Mouse (Mus musculus): ENCODE results near the gene Slc2a6. TPM values are rescaled to one million over a fixed set of nuclear protein-coding genes. Genes with fewer than 3 reads are reported as not detected.

The Slc2a6 gene
- polyA plus RNA-seq, 1 experiment from 2014 or later, result 2.7 TPM

DNA sequence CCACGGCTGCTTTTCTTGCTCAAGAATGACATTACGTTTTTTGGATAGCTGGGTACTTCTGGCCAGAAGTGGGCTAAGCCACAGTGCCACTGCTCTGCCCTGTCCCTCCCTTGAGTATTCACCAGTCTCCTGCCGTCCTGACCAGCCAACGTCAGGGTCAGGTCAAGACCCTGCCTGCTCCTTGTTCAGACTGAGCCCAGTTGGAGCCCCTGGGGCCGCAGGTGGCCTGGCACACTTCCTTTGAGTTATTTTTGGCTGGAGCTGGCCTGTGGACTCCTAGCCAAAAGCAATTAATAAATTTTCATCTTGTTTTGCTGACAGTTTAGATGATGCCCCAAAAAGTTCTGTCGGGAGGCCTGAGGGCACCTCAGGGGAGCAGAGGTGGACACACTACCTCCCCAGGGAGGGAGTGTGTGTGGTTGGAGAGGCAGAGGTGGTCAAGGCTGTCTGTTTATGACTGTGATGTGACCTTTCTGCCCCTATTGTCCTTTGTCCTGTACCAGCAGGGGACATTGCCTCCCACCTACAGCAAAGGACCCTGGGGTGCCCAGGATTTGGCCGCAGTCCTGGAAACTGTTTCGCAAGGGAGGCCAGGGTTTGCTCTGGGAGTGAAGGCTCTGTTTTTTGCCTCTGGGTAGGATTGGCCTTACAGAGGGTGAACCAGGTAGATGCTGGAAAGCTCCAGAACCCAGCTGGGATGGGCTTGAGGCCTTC, 14.5 kb upstream of the Slc2a6 start:
- H3K4me3 ChIP-seq (ENCODE audit: low read depth, low read length), result no peak overlapping the region
- no peaks in the 10 kb centered on the region for H3K36me3 ChIP-seq (ENCODE audit: control insufficient read depth, insufficient read depth, low read length)
- DNase-seq (ENCODE audit: low spot score) (no peak), ATAC-seq (ENCODE audit: low FRiP score, low TSS enrichment) (no peak)
- no peak for TF ChIP-seq CTCF (IDR thresholded peaks at IDR 0.05; ENCODE audit: low read depth)
- no peak for TF ChIP-seq EP300 (optimal IDR thresholded peaks at IDR 0.05)
- WGBS, result 67% methylated on average over 8 of the region's 8 CpGs
- no peak overlapping the region for H3K4me2 ChIP-seq (replicated peaks; ENCODE audit: low read depth)
- no peak overlapping the region for H3K9ac ChIP-seq (ENCODE audit: low read length)
- H3K9me3 ChIP-seq (ENCODE audit: control insufficient read depth, low read length), result no peaks in the 10 kb centered on the region
- H3K4me1 ChIP-seq (replicated peaks; ENCODE audit: control insufficient read depth, insufficient read depth), result no peaks in the 10 kb centered on the region
- H3K27me3 ChIP-seq (ENCODE audit: control insufficient read depth, insufficient read depth, low read length), result no peaks in the 10 kb centered on the region
- no peak overlapping the region for H3K27ac ChIP-seq (replicated peaks)

DNA sequence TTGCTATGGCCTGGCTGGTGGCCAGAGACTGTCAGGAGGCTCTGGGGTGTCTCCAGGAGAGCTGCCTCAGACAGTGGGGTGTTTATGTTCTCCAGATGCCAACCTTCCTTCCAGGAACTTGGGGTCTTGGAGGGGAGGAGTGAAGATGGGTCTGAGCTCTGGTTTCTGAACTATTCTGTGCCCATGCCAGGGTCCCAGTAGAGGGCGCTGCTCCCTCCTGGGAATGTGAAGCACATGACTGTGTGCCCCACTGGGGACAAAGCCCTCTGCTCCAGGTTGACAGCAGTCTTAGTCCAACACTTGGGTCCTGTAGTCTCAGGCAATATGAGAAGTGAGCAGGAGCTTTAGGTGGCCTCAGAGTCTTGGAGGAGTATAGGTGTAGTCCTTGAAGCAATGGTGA, 11.5 kb upstream of the Slc2a6 start:
- DNase-seq (ENCODE audit: low spot score), result no peak
- Histone ChIP-seq H3K4me2 (replicated peaks; ENCODE audit: low read depth) (no peak overlapping the region), H3K4me1 (replicated peaks; ENCODE audit: control insufficient read depth, insufficient read depth) (no peaks in the 10 kb centered on the region), H3K27ac (replicated peaks) (no peak overlapping the region), H3K4me3 (ENCODE audit: low read depth, low read length) (no peak overlapping the region), H3K9me3 (ENCODE audit: control insufficient read depth, low read length) (no peaks in the 10 kb centered on the region), H3K9ac (ENCODE audit: low read length) (no peak overlapping the region), H3K36me3 (ENCODE audit: control insufficient read depth, insufficient read depth, low read length) (no peaks in the 10 kb centered on the region), H3K27me3 (ENCODE audit: control insufficient read depth, insufficient read depth, low read length) (no peaks in the 10 kb centered on the region)
- TF ChIP-seq EP300 (optimal IDR thresholded peaks at IDR 0.05) (no peak), CTCF (IDR thresholded peaks at IDR 0.05; ENCODE audit: low read depth) (peak; percentile 64)
- 0 out of 2 replicates have a peak, but pooled peaks have one; percentile 22 for ATAC-seq (ENCODE audit: low FRiP score, low TSS enrichment)
- 0% methylated on average over 1 of the region's 1 CpGs for WGBS

DNA sequence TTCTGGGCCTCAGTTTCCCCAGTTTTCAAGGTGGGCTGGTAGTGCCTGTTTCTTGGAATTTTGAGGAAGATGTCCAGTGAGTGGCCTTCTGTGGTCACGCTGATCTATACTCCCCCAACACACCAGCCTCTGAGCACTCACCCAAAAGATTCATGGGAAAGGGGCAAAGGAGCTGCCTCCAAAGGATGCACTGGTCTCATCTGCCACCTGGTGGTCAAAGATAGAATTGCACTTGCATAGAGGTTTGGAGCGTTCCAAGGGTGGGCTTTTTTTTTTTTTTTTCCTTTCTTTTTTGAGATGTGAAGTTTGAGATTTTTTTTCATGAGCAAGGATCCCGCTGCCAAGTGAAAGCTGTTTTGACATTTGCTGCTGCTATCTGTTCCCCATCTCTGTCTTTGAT, 10.8 kb upstream of the Slc2a6 start:
- TF ChIP-seq CTCF (IDR thresholded peaks at IDR 0.05; ENCODE audit: low read depth), result peak; percentile 97
- no peak for TF ChIP-seq EP300 (optimal IDR thresholded peaks at IDR 0.05)
- Histone ChIP-seq H3K4me2 (replicated peaks; ENCODE audit: low read depth) (no peak overlapping the region), H3K27me3 (ENCODE audit: control insufficient read depth, insufficient read depth, low read length) (no peaks in the 10 kb centered on the region), H3K4me3 (ENCODE audit: low read depth, low read length) (no peak overlapping the region), H3K9me3 (ENCODE audit: control insufficient read depth, low read length) (no peaks in the 10 kb centered on the region), H3K9ac (ENCODE audit: low read length) (no peak overlapping the region), H3K36me3 (ENCODE audit: control insufficient read depth, insufficient read depth, low read length) (no peaks in the 10 kb centered on the region), H3K27ac (replicated peaks) (no peak overlapping the region), H3K4me1 (replicated peaks; ENCODE audit: control insufficient read depth, insufficient read depth) (no peaks in the 10 kb centered on the region)
- ATAC-seq (ENCODE audit: low FRiP score, low TSS enrichment) (no peak), DNase-seq (ENCODE audit: low spot score) (peak; percentile 59)
- WGBS, result 0% methylated on average over 3 of the region's 3 CpGs

DNA sequence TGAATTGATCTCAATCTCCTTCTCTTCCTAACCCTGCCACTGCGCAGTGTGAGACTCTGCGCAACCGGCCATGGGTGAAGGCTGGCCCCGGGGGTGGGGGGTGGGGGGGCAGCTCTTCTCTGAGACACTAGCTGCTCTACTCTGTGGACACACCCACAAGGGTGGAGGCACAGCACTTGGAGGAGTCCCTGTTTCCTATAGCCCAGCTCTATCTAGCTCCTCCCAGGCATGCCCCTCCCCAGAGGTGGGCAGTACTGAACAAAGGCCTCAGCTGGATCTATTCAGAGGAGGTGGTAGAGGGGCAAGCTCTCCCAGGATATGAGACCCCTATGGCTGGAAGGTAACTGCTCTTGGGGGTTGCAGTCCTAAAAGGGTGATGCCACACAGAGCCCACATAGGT, 9.2 kb upstream of the Slc2a6 start:
- no peak for TF ChIP-seq EP300 (optimal IDR thresholded peaks at IDR 0.05)
- TF ChIP-seq CTCF (IDR thresholded peaks at IDR 0.05; ENCODE audit: low read depth), result no peak
- no peak overlapping the region for H3K9ac ChIP-seq (ENCODE audit: low read length)

DNA sequence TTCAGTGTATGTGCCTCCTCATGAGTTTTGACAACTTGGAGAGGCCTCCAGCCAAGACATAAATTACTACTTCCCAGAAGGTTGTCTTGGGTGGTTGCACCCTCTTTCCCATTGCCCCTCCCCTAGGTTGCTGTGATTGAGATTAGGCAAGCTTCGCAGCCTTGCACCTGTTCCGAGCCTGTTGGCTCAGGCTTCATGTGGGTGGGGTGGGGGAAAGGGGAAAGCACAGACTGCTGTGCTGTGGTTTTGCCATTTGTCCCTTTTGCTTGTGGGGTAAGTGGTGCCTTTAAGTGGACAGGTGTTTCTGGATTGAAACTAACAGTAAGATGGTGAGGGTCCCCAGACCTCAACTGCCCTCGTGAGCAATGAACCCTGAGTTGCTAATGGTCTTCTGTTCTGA, 8.2 kb upstream of the Slc2a6 start:
- Histone ChIP-seq H3K27ac (replicated peaks) (no peak overlapping the region), H3K4me2 (replicated peaks; ENCODE audit: low read depth) (no peak overlapping the region), H3K9ac (ENCODE audit: low read length) (no peak overlapping the region), H3K36me3 (ENCODE audit: control insufficient read depth, insufficient read depth, low read length) (no peaks in the 10 kb centered on the region), H3K4me3 (ENCODE audit: low read depth, low read length) (no peak overlapping the region), H3K27me3 (ENCODE audit: control insufficient read depth, insufficient read depth, low read length) (no peaks in the 10 kb centered on the region), H3K9me3 (ENCODE audit: control insufficient read depth, low read length) (no peaks in the 10 kb centered on the region), H3K4me1 (replicated peaks; ENCODE audit: control insufficient read depth, insufficient read depth) (no peaks in the 10 kb centered on the region)
- DNase-seq (ENCODE audit: low spot score) (peak; percentile 42), ATAC-seq (ENCODE audit: low FRiP score, low TSS enrichment) (peak; percentile 48; the same call in 1 of the 2 replicates)
- no peak for TF ChIP-seq CTCF (IDR thresholded peaks at IDR 0.05; ENCODE audit: low read depth)
- WGBS, result 64% methylated on average over 3 of the region's 3 CpGs

More for the DNA sequence above, 9.2 kb upstream of the Slc2a6 start:
- ATAC-seq (ENCODE audit: low FRiP score, low TSS enrichment), result no peak
- no peak for DNase-seq (ENCODE audit: low spot score)
- 75% methylated on average over 4 of the region's 4 CpGs for WGBS
- Histone ChIP-seq H3K9me3 (ENCODE audit: control insufficient read depth, low read length) (no peaks in the 10 kb centered on the region), H3K27me3 (ENCODE audit: control insufficient read depth, insufficient read depth, low read length) (no peaks in the 10 kb centered on the region), H3K4me1 (replicated peaks; ENCODE audit: control insufficient read depth, insufficient read depth) (no peaks in the 10 kb centered on the region), H3K36me3 (ENCODE audit: control insufficient read depth, insufficient read depth, low read length) (no peaks in the 10 kb centered on the region), H3K4me3 (ENCODE audit: low read depth, low read length) (no peak overlapping the region), H3K27ac (replicated peaks) (no peak overlapping the region), H3K4me2 (replicated peaks; ENCODE audit: low read depth) (no peak overlapping the region)

DNA sequence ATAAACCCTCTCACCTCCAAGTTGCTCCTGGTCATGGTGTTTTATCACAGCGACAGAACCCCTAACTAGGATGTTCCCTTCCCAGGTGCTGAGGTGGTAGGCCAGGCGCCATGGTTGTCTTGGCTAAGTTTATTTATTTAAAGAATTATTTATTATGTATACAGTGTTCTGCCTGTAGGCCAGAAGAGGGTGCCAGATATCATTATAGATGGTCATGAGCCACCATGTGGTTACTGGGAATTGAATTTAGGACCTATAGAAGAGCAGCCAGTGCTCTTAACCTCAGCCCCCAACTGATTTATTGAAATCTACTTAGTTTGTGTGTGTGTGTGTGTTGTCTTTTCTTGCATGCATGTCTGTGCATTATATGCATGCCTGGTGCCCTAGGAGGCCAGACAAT, 4.6 kb upstream of the Slc2a6 start:
- no peak overlapping the region for H3K27ac ChIP-seq (replicated peaks)
- WGBS, result 49% methylated on average over 2 of the region's 2 CpGs

More for the DNA sequence above, 4.6 kb upstream of the Slc2a6 start:
- Histone ChIP-seq H3K27me3 (ENCODE audit: control insufficient read depth, insufficient read depth, low read length) (no peaks in the 10 kb centered on the region), H3K4me1 (replicated peaks; ENCODE audit: control insufficient read depth, insufficient read depth) (0 out of 2 replicates have a peak, but pooled peaks cover 2% of the 10 kb centered on the region), H3K9me3 (ENCODE audit: control insufficient read depth, low read length) (no peaks in the 10 kb centered on the region), H3K4me3 (ENCODE audit: low read depth, low read length) (no peak overlapping the region), H3K4me2 (replicated peaks; ENCODE audit: low read depth) (no peak overlapping the region), H3K36me3 (ENCODE audit: control insufficient read depth, insufficient read depth, low read length) (no peaks in the 10 kb centered on the region), H3K9ac (ENCODE audit: low read length) (no peak overlapping the region)
- no peak for DNase-seq (ENCODE audit: low spot score)
- TF ChIP-seq CTCF (IDR thresholded peaks at IDR 0.05; ENCODE audit: low read depth) (peak; percentile 47), EP300 (optimal IDR thresholded peaks at IDR 0.05) (no peak)
- no peak for ATAC-seq (ENCODE audit: low FRiP score, low TSS enrichment)
